Mouse (Mus musculus) myocyte (in vitro differentiated cells): ENCODE measurements at regions not wholly inside any gene's neighbourhood (a gene's known extent, or its start where the extent isn't known, plus 50 kb on each side); places are given as distances from the start of the nearest gene placed in this dataset.

Experiments
- H3K27me3 ChIP-seq: one replicate; pipeline ENCODE4 v1.6.1; 2011; ENCODE audit not compliant: control insufficient read depth, insufficient read depth, insufficient read length
- H3K36me3 ChIP-seq: one replicate; pipeline ENCODE4 v1.6.1; 2011; ENCODE audit not compliant: control insufficient read depth, insufficient read depth
- H3K4me2 ChIP-seq: one replicate; pipeline ENCODE4 v1.6.1; 2011; ENCODE audit warnings: low read depth, control low read depth
- H3K4me3 ChIP-seq: one replicate; pipeline ENCODE4 v1.5.1; 2011; ENCODE audit warnings: mild to moderate bottlenecking, control low read depth, moderate library complexity
- H3K79me2 ChIP-seq: one replicate; pipeline ENCODE4 v1.6.1; 2011; ENCODE audit not compliant: control insufficient read depth, insufficient read depth
- H3ac ChIP-seq: one replicate; pipeline ENCODE4 v1.6.1; 2011; ENCODE audit not compliant: control insufficient read depth, insufficient read length
- CEBPB ChIP-seq: IDR thresholded peaks from 2 replicates; pipeline ENCODE4 v1.6.1; 2011; ENCODE audit warnings: mild to moderate bottlenecking, moderate library complexity; ENCODE audit not compliant: poor library complexity, insufficient read depth, severe bottlenecking
- E2F4 ChIP-seq: IDR thresholded peaks from one replicate; pipeline ENCODE4 v1.6.1; 2011; ENCODE audit warnings: mild to moderate bottlenecking, control low read depth, moderate library complexity; ENCODE audit not compliant: insufficient read depth
- MAX ChIP-seq: IDR thresholded peaks from one replicate; pipeline ENCODE4 v1.6.1; 2011; ENCODE audit warnings: low read depth, mild to moderate bottlenecking, control low read depth
- MYOD1 ChIP-seq, 3 experiments: IDR thresholded peaks; one replicate each; pipeline ENCODE4 v1.6.1; 2011; ENCODE audit warnings: control low read depth in 2 of 3, low read depth in 2 of 3, mild to moderate bottlenecking in 2 of 3, moderate library complexity in 1 of 3; ENCODE audit not compliant: insufficient read length in 2 of 3, control insufficient read depth in 1 of 3
- MYOG ChIP-seq, 3 experiments: IDR thresholded peaks; one replicate each; pipeline ENCODE4 v1.6.1; 2011; ENCODE audit warnings: control low read depth in 2 of 3, low read depth in 2 of 3, mild to moderate bottlenecking in 2 of 3; ENCODE audit not compliant: insufficient read length in 2 of 3, control insufficient read depth in 1 of 3, insufficient read depth in 1 of 3
- POLR2A ChIP-seq: IDR thresholded peaks from one replicate; pipeline ENCODE4 v1.6.1; 2011; ENCODE audit warnings: low read depth, mild to moderate bottlenecking, control low read depth, moderate library complexity; ENCODE audit not compliant: insufficient read length
- POLR2AphosphoS2 ChIP-seq: IDR thresholded peaks from one replicate; pipeline ENCODE4 v1.6.1; 2011; ENCODE audit warnings: low read depth, control low read depth; ENCODE audit not compliant: insufficient read length
- REST ChIP-seq: IDR thresholded peaks from one replicate; pipeline ENCODE4 v1.6.1; 2011; ENCODE audit warnings: mild to moderate bottlenecking, control low read depth, moderate library complexity; ENCODE audit not compliant: insufficient read depth, insufficient read length
- SRF ChIP-seq: IDR thresholded peaks from one replicate; pipeline ENCODE4 v1.6.1; 2011; ENCODE audit warnings: low read depth; ENCODE audit not compliant: control insufficient read depth, insufficient read length
- TCF12 ChIP-seq: IDR thresholded peaks from one replicate; pipeline ENCODE4 v1.6.1; 2011; ENCODE audit warnings: mild to moderate bottlenecking, control low read depth; ENCODE audit not compliant: poor library complexity, insufficient read depth, severe bottlenecking
- TCF3 ChIP-seq: IDR thresholded peaks from one replicate; pipeline ENCODE4 v1.6.1; 2011; ENCODE audit warnings: low read depth, control low read depth; ENCODE audit not compliant: insufficient read length
- USF1 ChIP-seq: IDR thresholded peaks from one replicate; pipeline ENCODE4 v1.6.1; 2011; ENCODE audit warnings: low read depth, mild to moderate bottlenecking, control low read depth, moderate library complexity

DNA sequence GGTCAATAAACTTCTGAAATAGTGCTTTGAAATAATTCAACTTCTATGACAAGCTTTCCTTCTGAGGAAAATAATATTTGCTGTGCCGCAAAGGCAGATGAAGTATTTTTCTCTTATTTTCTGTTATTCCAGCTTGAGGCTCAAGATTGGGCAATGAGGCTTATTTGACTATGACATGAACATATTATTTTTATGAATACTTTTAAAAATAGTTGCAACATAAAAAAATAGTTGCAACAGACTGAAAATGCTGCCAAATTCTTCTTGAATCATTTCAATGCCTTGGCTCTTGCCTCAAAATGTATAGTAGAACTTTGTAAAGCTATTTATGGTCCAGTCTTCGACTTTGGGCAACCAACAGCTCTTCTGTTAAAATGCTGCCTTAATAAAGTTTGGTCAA, 156.7 kb upstream of the Avpr1a start:
- TF ChIP-seq POLR2A (no peak), MYOG (IDR thresholded peaks at IDR 0.05; ENCODE audit: control insufficient read depth in 1 of 3, insufficient read depth in 1 of 3, insufficient read length in 2 of 3, low read depth in 2 of 3) (no peak), E2F4 (no peak), REST (no peak), MAX (no peak), TCF12 (no peak), MYOD1 (IDR thresholded peaks at IDR 0.05; ENCODE audit: control insufficient read depth in 1 of 3, insufficient read length in 2 of 3, low read depth in 2 of 3) (no peak), CEBPB (no peak)
- Histone ChIP-seq H3K36me3 (no peaks in the 10 kb centered on the region), H3K79me2 (no peaks in the 10 kb centered on the region)

GRCm38 (mm10) chr10:122291091-122291490, 157.2 kb upstream of the Avpr1a start:
- TF ChIP-seq MAX = no peak
- TF ChIP-seq MYOD1 (IDR thresholded peaks at IDR 0.05; ENCODE audit: control insufficient read depth in 1 of 3, insufficient read length in 2 of 3, low read depth in 2 of 3) = no peak
- no peaks in the 10 kb centered on the region for H3K79me2 ChIP-seq
- no peak overlapping the region for H3ac ChIP-seq
- no peak overlapping the region for H3K4me2 ChIP-seq
- no peak overlapping the region for H3K4me3 ChIP-seq
- no peaks in the 10 kb centered on the region for H3K27me3 ChIP-seq
- no peaks in the 10 kb centered on the region for H3K36me3 ChIP-seq

More for the DNA sequence above, 156.7 kb upstream of the Avpr1a start:
- Histone ChIP-seq H3K27me3 (no peaks in the 10 kb centered on the region), H3K4me3 (no peak overlapping the region), H3K4me2 (no peak overlapping the region), H3ac (no peak overlapping the region)

- TF ChIP-seq MAX (no peak), REST (no peak), TCF12 (no peak), USF1 (no peak), CEBPB (no peak), E2F4 (no peak), MYOG (IDR thresholded peaks at IDR 0.05; ENCODE audit: control insufficient read depth in 1 of 3, insufficient read depth in 1 of 3, insufficient read length in 2 of 3, low read depth in 2 of 3) (no peak), MYOD1 (IDR thresholded peaks at IDR 0.05; ENCODE audit: control insufficient read depth in 1 of 3, insufficient read length in 2 of 3, low read depth in 2 of 3) (no peak), POLR2A (no peak), SRF (no peak), TCF3 (no peak), POLR2AphosphoS2 (no peak)
- H3K36me3 ChIP-seq = no peaks in the 10 kb centered on the region
- no peaks in the 10 kb centered on the region for H3K27me3 ChIP-seq
- no peak overlapping the region for H3K4me3 ChIP-seq
- H3K79me2 ChIP-seq = no peaks in the 10 kb centered on the region
- no peak overlapping the region for H3ac ChIP-seq
- H3K4me2 ChIP-seq = no peak overlapping the region
These were observed 173.4 kb upstream of the Avpr1a start for GRCm38 (mm10) chr10:122274885-122275284.

GRCm38 (mm10) chr10:122274181-122274580, 174.1 kb upstream of the Avpr1a start:
- TF ChIP-seq POLR2AphosphoS2 (no peak), TCF3 (no peak), MYOD1 (IDR thresholded peaks at IDR 0.05; ENCODE audit: control insufficient read depth in 1 of 3, insufficient read length in 2 of 3, low read depth in 2 of 3) (no peak), MAX (no peak), CEBPB (no peak), MYOG (IDR thresholded peaks at IDR 0.05; ENCODE audit: control insufficient read depth in 1 of 3, insufficient read depth in 1 of 3, insufficient read length in 2 of 3, low read depth in 2 of 3) (no peak), REST (no peak), POLR2A (no peak), SRF (no peak), USF1 (no peak), TCF12 (no peak), E2F4 (no peak)

DNA sequence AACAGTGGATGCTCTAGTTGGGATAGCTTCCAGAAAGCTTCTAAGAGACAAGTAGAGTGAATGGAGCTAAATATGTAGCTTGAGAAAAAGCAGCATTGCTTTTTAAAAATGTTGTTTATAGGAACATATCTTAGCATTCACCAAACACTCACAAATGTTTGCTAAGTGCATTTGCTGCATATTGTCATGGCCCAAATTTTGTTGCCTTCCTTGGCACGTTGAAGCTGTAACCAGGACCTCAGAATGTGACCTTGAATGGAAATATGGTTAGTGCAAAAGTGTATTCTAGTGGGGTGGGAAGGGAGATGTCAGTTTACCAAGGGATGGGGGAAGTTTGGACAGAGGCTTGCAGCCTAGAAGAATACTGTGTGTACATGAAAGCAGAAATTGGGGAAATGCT, 166.9 kb upstream of the Rxylt1 start:
- no peak overlapping the region for H3K4me3 ChIP-seq
- TF ChIP-seq REST (no peak), MAX (no peak), TCF12 (no peak), CEBPB (no peak), E2F4 (no peak)
- H3K27me3 ChIP-seq = no peaks in the 10 kb centered on the region
- no peak overlapping the region for H3ac ChIP-seq
- H3K36me3 ChIP-seq = no peaks in the 10 kb centered on the region
- H3K4me2 ChIP-seq = no peak overlapping the region
- no peaks in the 10 kb centered on the region for H3K79me2 ChIP-seq

More at GRCm38 (mm10) chr10:122274181-122274580, 174.1 kb upstream of the Avpr1a start:
- H3K4me2 ChIP-seq = no peak overlapping the region
- no peak overlapping the region for H3ac ChIP-seq
- H3K27me3 ChIP-seq = no peaks in the 10 kb centered on the region
- no peaks in the 10 kb centered on the region for H3K36me3 ChIP-seq
- H3K79me2 ChIP-seq = no peaks in the 10 kb centered on the region
- no peak overlapping the region for H3K4me3 ChIP-seq
